Mouse (Mus musculus) urinary bladder, postnatal 4 days (tissue): ENCODE data around the gene Atp2b1.

Source experiments
- DNase-seq, 2 experiments: peaks; one replicate each; pipeline ENCODE4 v3.0.0; 2021 to 2022; ENCODE audit warnings: low spot score in 2 of 2

The Atp2b1 gene

GRCm38 (mm10) chr10:99033830-99034828 is 119.9 kb downstream of the Atp2b1 start:
- no peak for DNase-seq

GRCm38 (mm10) chr10:99037185-99038065 is 123.2 kb downstream of the Atp2b1 start:
- DNase-seq, result no peak

- no peak for DNase-seq
Measured at GRCm38 (mm10) chr10:99038866-99039265, 124.7 kb downstream of the Atp2b1 start.

GRCm38 (mm10) chr10:99040171-99040570 is 126.0 kb downstream of the Atp2b1 start:
- DNase-seq, result no peak

- DNase-seq, result no peak
Measured at GRCm38 (mm10) chr10:99046756-99047550, 132.7 kb downstream of the Atp2b1 start.

- no peak for DNase-seq
Measured at GRCm38 (mm10) chr10:99047551-99047940, 133.3 kb downstream of the Atp2b1 start.

DNA sequence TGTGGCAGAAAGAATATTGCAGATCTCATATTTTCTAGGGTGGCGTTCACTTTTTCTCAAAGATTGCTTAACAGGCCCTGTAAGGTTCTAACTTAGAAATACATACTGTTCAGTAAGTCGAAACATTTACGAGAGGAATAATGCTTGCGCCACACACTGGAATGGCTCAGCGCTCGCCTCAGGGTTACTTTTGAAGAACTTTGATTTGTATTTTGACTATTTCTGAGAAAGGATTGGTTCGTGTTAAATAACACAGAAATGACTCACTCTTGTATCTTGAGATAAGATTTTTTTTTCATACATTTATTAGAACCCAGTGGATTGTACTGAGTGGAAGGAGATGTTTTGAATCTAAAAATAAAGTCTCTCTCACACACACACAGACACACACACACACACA is 135.9 kb downstream of the Atp2b1 start:
- no peak for DNase-seq

DNA sequence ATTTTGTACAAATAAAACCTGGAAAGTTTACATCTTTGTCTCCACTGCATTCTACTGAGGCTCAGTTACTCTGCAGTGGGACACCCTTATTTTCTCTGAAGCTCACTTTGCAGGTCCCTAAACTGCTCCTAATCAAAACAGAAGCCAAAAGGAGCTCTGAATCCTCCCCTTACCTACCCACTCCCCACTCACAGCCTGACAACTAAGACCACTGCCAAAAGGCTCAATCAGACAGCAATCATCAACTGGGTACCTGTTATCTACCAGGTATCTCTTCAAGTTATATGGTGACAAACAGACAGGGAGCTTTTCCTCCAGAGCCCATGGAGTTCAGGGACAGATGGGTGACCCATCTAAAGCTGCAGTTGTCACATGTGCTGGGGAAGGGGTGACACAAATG is 138.9 kb downstream of the Atp2b1 start:
- no peak for DNase-seq

DNA sequence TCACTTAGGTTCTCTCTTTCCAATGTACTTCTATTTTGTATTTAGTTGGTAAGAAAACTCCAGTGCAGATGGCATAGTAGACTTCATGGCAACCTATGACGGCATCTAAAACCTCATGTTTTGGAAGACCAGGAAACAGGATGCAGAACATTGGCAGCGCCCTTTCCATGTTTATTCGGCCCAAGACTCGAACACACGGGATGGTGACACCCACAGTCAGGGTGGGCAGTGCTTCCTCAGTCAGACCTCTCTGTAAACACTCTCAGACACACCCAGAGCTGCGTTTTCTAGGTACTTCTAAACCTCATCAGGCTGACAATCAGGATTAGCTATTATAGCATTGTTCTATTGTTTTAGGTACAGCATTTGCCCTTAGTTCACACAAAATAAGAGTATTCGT is 146.4 kb downstream of the Atp2b1 start:
- DNase-seq, result no peak

GRCm38 (mm10) chr10:99061418-99061817 is 147.2 kb downstream of the Atp2b1 start:
- DNase-seq, result no peak

DNA sequence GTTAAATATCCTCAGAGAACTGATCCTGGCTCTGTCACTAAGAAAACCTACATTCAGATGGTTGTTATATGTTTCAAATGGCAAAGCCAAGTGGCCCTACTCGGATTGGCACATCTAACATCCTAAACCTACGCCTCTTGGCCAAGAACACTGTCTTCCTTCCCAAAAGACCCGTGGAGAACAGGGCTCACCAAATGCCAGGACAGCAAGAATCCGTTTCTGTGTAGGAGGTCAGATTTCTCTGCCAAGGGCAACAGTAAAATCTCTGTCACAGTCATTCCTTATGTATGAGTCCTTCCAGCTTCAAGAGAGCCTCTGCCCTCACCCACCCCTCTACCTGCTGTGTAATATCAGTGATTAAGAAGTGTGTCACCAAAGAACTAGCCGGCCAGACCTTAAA is 148.3 kb downstream of the Atp2b1 start:
- DNase-seq, result no peak
